Mouse (Mus musculus) neutrophil, adult 5-6 weeks (primary cell): Measurements from ENCODE around the gene Tmem177. TPM values are rescaled to one million over a fixed set of nuclear protein-coding genes. Genes with fewer than 3 reads are reported as not detected.

ENCODE experiments used
- ATAC-seq: fragments of 151-379, 151-347 bp; 2 replicates; pipeline ENCODE4 v1.8.0; 2017; ENCODE audit warnings: mild to moderate bottlenecking, moderate TSS enrichment; ENCODE audit not compliant: insufficient number of reproducible peaks, poor library complexity, low FRiP score, severe bottlenecking; ENCODE audit errors: extremely low read depth
- total RNA-seq: library from RNA; stranded (forward); fragments of 200-1000 nt; gene quantifications from 2 replicates; pipeline ENCODE4 v1.2.3, GENCODE M21; 2017

The Tmem177 gene
- total RNA-seq: 2.7 and 2.8 TPM in 2 replicates

GRCm38 (mm10) chr1:119912953-119913814 is at the start of gene Tmem177:
Gene Tmem177, minus strand, starts transcription at chr1:119913208.
- peak; percentile 87 for ATAC-seq

DNA sequence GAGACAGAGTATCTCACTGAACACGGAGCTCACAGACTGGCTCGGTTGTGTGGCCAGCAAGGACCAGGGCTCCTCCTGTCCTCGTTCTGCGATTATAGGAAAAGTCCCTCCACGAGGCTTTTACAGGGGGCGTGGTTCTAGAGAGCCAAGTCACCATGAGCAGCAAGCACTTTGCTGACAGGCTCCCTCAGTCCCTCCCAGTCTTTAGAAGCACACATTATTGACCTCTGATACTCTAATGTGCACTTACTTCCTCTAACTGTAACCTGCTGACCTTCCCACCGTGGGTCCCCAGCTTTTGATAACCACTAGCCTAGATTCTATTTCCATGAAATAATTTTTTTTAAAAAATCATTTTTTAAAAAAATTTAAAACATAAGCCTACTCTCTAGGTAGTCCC is 46.9 kb upstream of the Tmem177 start:
- ATAC-seq: no peak

DNA sequence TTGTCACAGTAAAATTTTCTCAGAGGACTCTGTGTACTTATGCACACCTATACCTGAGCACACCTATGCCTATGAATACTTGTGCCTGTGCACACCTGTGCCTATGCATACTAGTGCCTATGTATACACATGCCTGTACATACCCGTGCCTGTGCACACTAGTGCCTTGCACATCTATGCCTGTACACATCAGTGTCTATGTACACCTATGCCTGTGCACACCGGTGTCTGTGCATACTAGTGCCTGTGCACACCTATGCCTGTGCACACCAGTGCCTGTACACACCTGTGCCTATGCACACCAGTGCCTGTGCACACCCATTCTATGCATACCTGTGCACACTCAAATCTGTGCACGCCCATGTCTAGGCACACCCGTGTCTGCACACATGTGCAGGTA is 46.5 kb upstream of the Tmem177 start:
- ATAC-seq: no peak

- no peak for ATAC-seq
Measured at GRCm38 (mm10) chr1:119957716-119958222, 44.8 kb upstream of the Tmem177 start.

DNA sequence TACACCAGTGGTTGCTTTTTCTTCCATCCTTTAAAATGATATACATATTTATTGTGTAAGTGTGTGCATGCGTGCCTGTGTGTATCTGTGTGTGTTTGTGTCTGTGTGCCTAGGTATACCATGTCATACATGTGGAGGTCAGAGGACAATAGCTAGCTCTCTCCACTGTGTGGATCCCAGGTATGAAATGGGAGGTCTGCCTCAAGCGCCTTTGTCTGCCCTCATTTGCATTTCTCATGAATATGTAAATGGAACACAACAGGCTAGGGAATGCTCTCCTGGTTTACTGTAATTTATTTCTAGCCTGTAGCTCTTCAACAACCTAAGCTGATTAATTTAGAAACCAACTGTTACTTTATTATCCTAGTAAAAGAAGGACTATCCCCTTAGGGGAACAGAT is 41.7 kb upstream of the Tmem177 start:
- no peak for ATAC-seq

DNA sequence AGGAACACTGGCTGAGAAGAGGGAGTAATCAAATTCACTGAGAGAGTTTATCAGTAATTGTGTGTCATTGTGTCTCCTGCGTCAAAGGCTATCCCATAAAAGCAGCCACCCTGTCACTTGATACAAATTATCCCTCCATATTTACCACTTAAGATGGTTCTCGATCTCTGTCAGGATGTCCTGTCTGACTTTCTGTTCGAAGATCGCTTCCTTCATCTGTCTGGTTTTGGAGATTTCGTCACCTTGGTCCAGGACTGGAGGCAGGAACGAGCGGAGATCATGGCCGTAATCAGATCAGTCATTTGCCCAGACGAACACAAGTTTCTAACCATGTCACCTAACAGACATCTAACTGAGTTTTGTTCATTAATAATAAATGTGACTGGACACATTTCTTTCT is 40.4 kb upstream of the Tmem177 start:
- no peak for ATAC-seq

DNA sequence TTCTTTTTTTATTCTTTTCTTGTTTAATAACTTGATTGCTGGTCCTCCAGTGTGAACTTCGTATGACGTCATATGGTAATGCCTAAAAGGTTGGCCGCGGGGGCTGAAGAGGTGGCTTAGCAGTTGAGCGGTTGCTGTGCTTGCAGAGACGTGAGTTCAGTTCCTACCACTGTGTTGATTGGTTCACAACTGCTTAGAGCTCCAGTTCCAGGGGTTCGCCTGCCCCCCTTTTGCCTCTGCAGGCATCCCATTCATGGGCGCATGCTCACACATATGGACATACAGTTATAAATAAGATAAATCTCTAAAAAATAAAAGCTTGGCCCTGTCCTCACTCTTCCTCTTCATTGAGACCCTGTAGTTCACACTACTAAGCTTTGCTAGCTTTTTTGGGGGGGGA is 37.1 kb upstream of the Tmem177 start:
- ATAC-seq: no peak

DNA sequence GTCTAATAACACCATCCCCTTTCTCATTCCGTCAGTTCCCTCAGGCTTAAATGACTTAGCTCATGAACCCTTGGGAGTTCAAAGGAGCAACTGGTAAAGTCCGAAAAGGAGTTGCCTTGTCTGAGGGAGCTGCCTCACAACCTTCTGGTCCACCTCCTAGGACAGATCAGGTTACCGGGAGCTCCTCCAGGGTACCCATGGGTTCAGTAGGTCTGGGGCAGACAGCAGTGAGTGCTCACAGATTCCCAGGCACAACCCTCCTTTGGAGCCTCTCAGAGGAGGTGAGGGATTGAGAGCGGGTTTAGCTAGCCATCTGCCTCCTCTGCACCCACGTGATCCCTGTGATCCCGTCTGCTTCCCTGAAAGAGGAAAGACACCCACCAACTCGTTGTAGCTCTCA is 23.9 kb upstream of the Tmem177 start:
- ATAC-seq: no peak

- no peak for ATAC-seq
Measured at GRCm38 (mm10) chr1:119931421-119932150, 18.6 kb upstream of the Tmem177 start.

DNA sequence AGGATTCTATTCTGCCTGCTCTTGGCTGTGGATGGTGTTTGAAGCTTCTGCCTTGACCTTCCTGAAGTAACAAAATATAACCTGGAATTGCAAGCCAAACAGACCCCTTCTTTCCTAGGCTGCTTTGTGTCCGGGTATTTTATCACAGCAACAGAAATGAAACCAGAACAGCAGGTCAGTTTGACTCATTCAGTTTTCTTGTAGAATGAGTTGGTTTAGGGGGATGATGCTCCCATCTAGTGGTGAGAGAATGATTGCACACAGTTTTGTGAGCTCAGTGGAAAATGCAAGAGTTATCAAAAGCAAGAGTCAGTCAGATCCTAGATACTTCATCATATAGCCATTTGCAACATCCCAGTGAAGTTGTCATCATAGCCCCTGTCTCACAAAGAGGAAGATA is 16.7 kb upstream of the Tmem177 start:
- no peak for ATAC-seq

GRCm38 (mm10) chr1:119919299-119919698 is 6.3 kb upstream of the Tmem177 start:
- ATAC-seq: no peak

- no peak for ATAC-seq
Measured at GRCm38 (mm10) chr1:119916823-119917371, 3.9 kb upstream of the Tmem177 start.

DNA sequence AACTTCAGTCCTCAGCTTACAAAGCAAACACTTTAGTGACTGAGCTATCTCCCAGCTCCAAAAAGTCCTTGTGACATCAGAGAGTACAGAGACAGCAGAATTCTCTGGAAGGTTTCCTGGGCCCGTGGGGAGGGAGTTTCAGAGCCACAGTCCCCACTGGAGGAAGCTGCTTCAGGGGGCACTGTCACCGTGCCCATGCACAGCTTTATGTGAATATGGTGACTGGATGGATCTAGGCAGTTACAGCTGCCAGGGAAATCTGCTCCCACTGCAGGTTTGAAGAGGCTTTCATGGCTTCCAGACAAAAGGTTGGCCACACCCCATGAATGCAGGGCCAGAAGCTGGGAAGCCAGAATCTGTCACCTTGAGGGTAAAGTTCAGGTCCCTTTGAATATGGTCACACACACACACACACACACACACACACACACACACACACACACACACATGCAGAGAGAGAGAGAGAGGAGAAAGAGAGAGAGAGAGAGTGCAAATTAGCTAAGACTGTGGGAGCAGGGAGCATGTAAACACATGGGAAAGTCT is 5.7 kb downstream of the Tmem177 start:
- ATAC-seq: no peak

DNA sequence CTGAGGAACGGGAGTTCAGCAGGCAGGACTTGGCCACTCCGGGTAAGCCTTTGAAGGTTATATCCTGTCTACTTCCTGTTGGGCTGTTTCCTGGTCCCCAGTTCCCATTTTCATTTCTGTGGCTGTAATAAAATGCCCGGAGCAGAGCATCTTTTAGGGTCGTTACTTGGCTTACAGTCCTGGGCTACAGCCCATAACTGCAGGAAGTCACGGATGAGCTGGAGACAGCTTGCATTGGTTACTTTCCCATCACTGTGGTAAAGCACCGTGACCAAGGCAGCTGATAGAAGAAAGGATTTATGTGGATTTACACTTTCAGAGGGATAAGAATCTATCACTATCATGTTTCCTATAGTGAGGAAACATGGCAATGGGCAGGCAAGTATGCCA is 9.8 kb downstream of the Tmem177 start:
- no peak for ATAC-seq

DNA sequence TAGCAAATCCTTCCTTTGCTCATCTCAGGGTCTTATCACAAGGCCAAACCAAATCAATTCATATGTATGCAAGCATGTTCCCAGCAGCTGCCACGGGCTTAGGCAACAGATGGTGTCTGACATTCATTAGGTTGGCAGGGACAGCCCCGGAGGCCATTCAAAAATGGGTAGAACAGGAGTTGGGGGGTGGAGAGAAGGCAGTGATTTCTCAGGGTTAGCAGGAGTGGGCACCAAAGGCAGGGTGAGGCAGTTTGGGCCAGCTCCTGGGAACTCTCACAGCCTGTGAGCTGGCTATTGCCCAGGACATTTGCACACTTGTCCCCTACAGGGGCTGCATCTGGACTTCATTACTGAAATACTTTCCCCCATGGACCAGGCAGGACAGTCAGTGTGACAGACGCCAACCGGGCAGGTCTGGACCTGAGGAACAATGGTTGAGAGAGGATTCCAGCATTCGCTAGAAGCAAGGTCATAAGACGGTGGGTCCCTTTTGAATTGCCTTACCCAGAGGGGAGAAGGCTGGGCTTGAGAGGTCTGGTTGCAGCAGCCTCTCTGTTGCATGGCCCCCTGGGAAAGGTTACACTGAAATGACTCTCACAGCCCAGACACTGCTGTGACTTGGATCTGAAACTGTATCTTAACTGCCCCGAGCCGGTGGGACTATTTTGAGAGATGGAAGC is 10.3 kb downstream of the Tmem177 start:
- no peak for ATAC-seq

- ATAC-seq: no peak
Measured at GRCm38 (mm10) chr1:119899195-119900123, 13.5 kb downstream of the Tmem177 start.

GRCm38 (mm10) chr1:119894936-119895335 is 18.1 kb downstream of the Tmem177 start:
- peak; percentile 52 for ATAC-seq

GRCm38 (mm10) chr1:119893600-119893999 is 19.4 kb downstream of the Tmem177 start:
- no peak for ATAC-seq
